Comparison of ENCODE assay signal across 24 mouse cellular contexts in genomic region chr8:104609222-104609621, GRCm38 (mm10). TPM values are rescaled to one million over a fixed set of nuclear protein-coding genes. Genes with fewer than 3 reads are reported as not detected.
DNase-seq lines count a peak whose midpoint lies in the region; ATAC-seq and TF ChIP-seq lines count a peak whose summit lies in the region.
"Had no signal": no experiment of that assay in that cellular context is flagged by ENCODE, and none has a peak within 500 bp of the region (broad histone marks: within the 10 kb centered on the region; RNA-seq: fewer than 3 reads in every experiment).

No protein-coding gene starts in this region.

- H3K4me3 ChIP-seq in lung, postnatal 0 days (ENCODE audit: low read depth, low read length): no peak overlapping the region
- H3K4me3 ChIP-seq in intestine, embryonic 15.5 days (replicated peaks): no peak overlapping the region
- H3K4me3 ChIP-seq: embryonic facial prominence, embryonic 12.5 days; hindbrain, embryonic 15.5 days; layer of hippocampus, adult 2 months; limb, embryonic 12.5 days had no signal

- H3K9me3 ChIP-seq in lung, postnatal 0 days (ENCODE audit: low read length): no peaks in the 10 kb centered on the region
- H3K9me3 ChIP-seq in intestine, embryonic 15.5 days: no peaks in the 10 kb centered on the region
- H3K9me3 ChIP-seq: embryonic facial prominence, embryonic 12.5 days; hindbrain, embryonic 15.5 days; limb, embryonic 12.5 days had no signal

- peak; percentile 42 to 63 for DNase-seq in cerebellum, postnatal 10 days
- DNase-seq in cerebellum, adult 11-12 months: no peak
- DNase-seq in lung, postnatal 10 days: peak; percentile 26
- no peak for DNase-seq in lung, postnatal 0 days (ENCODE audit: low spot score)
- DNase-seq in heart, postnatal 10 days: peak; percentile 81 to 86
- DNase-seq: adrenal gland, adult 8-10 months; cerebellum, adult 11 months; forebrain, postnatal 0 days; kidney, adult 11 months; kidney, postnatal 10 days; thymus, adult 18-20 months had no signal

- no peak overlapping the region for H3K27ac ChIP-seq in lung, postnatal 0 days (ENCODE audit: low read length)
- H3K27ac ChIP-seq in intestine, embryonic 15.5 days: no peak overlapping the region
- H3K27ac ChIP-seq: embryonic facial prominence, embryonic 12.5 days; hindbrain, embryonic 15.5 days; layer of hippocampus, adult 2 months; limb, embryonic 12.5 days; liver, embryonic 14.5 days had no signal

- ATAC-seq in lung, postnatal 0 days: no peak
- ATAC-seq in activated CD4-positive, CD25-positive, alpha-beta regulatory T cell, adult 4 months: no peak
- no peak for ATAC-seq in erythroid progenitor cell, adult 5-6 weeks (replicated peaks; ENCODE audit: low FRiP score, poor library complexity, severe bottlenecking)
- ATAC-seq in intestine, embryonic 15.5 days: no peak
- ATAC-seq: forebrain, postnatal 0 days; midbrain, embryonic 16.5 days had no signal

- WGBS in lung, postnatal 0 days: 71% methylated on average over 8 of the region's 8 CpGs
- 78% methylated on average over 8 of the region's 8 CpGs for WGBS in intestine, embryonic 15.5 days

- H3K9ac ChIP-seq in lung, postnatal 0 days (replicated peaks; ENCODE audit: low read depth): no peak overlapping the region
- no peak overlapping the region for H3K9ac ChIP-seq in intestine, embryonic 15.5 days
- H3K9ac ChIP-seq: embryonic facial prominence, embryonic 12.5 days; forebrain, postnatal 0 days; hindbrain, embryonic 15.5 days; limb, embryonic 12.5 days; liver, embryonic 14.5 days had no signal

- intact Hi-C loops in heart, postnatal 10 days (cut with DNase I): no loop called here

- no peaks in the 10 kb centered on the region for H3K36me3 ChIP-seq in lung, postnatal 0 days (ENCODE audit: insufficient read depth, low read length)
- no peaks in the 10 kb centered on the region for H3K36me3 ChIP-seq in intestine, embryonic 15.5 days
- H3K36me3 ChIP-seq: embryonic facial prominence, embryonic 12.5 days; hindbrain, embryonic 15.5 days; limb, embryonic 12.5 days had no signal

- no peaks in the 10 kb centered on the region for H3K27me3 ChIP-seq in lung, postnatal 0 days (replicated peaks; ENCODE audit: insufficient read depth, low read length)
- H3K27me3 ChIP-seq in intestine, embryonic 15.5 days (replicated peaks): no peaks in the 10 kb centered on the region
- H3K27me3 ChIP-seq: embryonic facial prominence, embryonic 12.5 days; hindbrain, embryonic 15.5 days; limb, embryonic 12.5 days had no signal

- no peak overlapping the region for H3K4me2 ChIP-seq in lung, postnatal 0 days (replicated peaks; ENCODE audit: low read depth, low read length)
- no peak overlapping the region for H3K4me2 ChIP-seq in intestine, embryonic 15.5 days (replicated peaks)
- H3K4me2 ChIP-seq: embryonic facial prominence, embryonic 12.5 days; hindbrain, embryonic 15.5 days; limb, embryonic 12.5 days had no signal

- TF ChIP-seq EP300 in lung, postnatal 0 days (IDR thresholded peaks at IDR 0.05): no peak

- H3K4me1 ChIP-seq in lung, postnatal 0 days (ENCODE audit: insufficient read depth, low read depth, low read length): 0 out of 2 replicates have a peak, but pooled peaks cover 5% of the 10 kb centered on the region
- peaks cover 18% of the 10 kb centered on the region; the same call in 1 of the 2 replicates for H3K4me1 ChIP-seq in intestine, embryonic 15.5 days (replicated peaks)
- H3K4me1 ChIP-seq: hindbrain, embryonic 15.5 days had no signal

- no peak for TF ChIP-seq CTCF in lung, postnatal 0 days (IDR thresholded peaks at IDR 0.05)

RNA-seq across cellular contexts. Expression of gene Cdh16, which starts 15.0 kb away (rescaled TPM):
- 13.8 and 17.2 TPM in 2 replicates for polyA plus RNA-seq in lung, postnatal 0 days (2015; fragmentation: Nextera tagmentation; extraction: Ambion mirVana)
- 1 to 10 TPM; 3.2 to 3.6 TPM for total RNA-seq in heart, postnatal 10 days (2021)
- polyA plus RNA-seq in activated CD4-positive, CD25-positive, alpha-beta regulatory T cell, adult 4 months (2017; shearing (Covaris generic)): not detected
- not detected in 2 replicates for total RNA-seq in erythroid progenitor cell, adult 5-6 weeks (2015; ENCODE audit: low replicate concordance)
- not detected in 2 replicates for total RNA-seq in erythroid progenitor cell, adult 5-6 weeks (2017; ENCODE audit: low replicate concordance)
- polyA plus RNA-seq in intestine, embryonic 15.5 days (2015; fragmentation: Nextera tagmentation; extraction: Ambion mirVana): 0.56 and 0.79 TPM in 2 replicates
- total RNA-seq: forebrain, postnatal 0 days; layer of hippocampus, adult 2 months; left cerebral cortex, adult 18-20 months; megakaryocyte-erythroid progenitor cell, adult 5-6 weeks; MEL had no signal
- polyA plus RNA-seq: cortical plate, adult 2 months; embryonic facial prominence, embryonic 12.5 days; forebrain, postnatal 0 days; hindbrain, embryonic 15.5 days; limb, embryonic 12.5 days; midbrain, embryonic 16.5 days had no signal

RNA-seq across cellular contexts. Expression of gene Pdp2, which starts 18.0 kb away (rescaled TPM):
- 5.9 and 6.0 TPM in 2 replicates for polyA plus RNA-seq in lung, postnatal 0 days (2015; fragmentation: Nextera tagmentation; extraction: Ambion mirVana)
- 10 to 100 TPM in 1 of 2 experiments, 1 to 10 TPM in 1; 7.2 to 10.6 TPM for total RNA-seq in heart, postnatal 10 days (2021)
- polyA plus RNA-seq in activated CD4-positive, CD25-positive, alpha-beta regulatory T cell, adult 4 months (2017; shearing (Covaris generic)): 10 to 100 TPM; 17.1 to 18.9 TPM
- 0.36 and 2.1 TPM in 2 replicates for total RNA-seq in erythroid progenitor cell, adult 5-6 weeks (2015; ENCODE audit: low replicate concordance)
- 1.2 and 1.7 TPM in 2 replicates for total RNA-seq in erythroid progenitor cell, adult 5-6 weeks (2017; ENCODE audit: low replicate concordance)
- 16.1 and 17.0 TPM in 2 replicates for polyA plus RNA-seq in intestine, embryonic 15.5 days (2015; fragmentation: Nextera tagmentation; extraction: Ambion mirVana)

RNA-seq across cellular contexts. Expression of gene Rrad, which starts 21.9 kb away (rescaled TPM):
- polyA plus RNA-seq in lung, postnatal 0 days (2015; fragmentation: Nextera tagmentation; extraction: Ambion mirVana): 19.9 and 22.6 TPM in 2 replicates
- 100 to 1,000 TPM; 221 to 337 TPM for total RNA-seq in heart, postnatal 10 days (2021)
- 10 to 100 TPM; 11.4 to 16.2 TPM for polyA plus RNA-seq in activated CD4-positive, CD25-positive, alpha-beta regulatory T cell, adult 4 months (2017; shearing (Covaris generic))
- 2.2 TPM in 1 of 2 replicates, not detected in the other for total RNA-seq in erythroid progenitor cell, adult 5-6 weeks (2015; ENCODE audit: low replicate concordance)
- not detected in 2 replicates for total RNA-seq in erythroid progenitor cell, adult 5-6 weeks (2017; ENCODE audit: low replicate concordance)
- 4.6 and 4.8 TPM in 2 replicates for polyA plus RNA-seq in intestine, embryonic 15.5 days (2015; fragmentation: Nextera tagmentation; extraction: Ambion mirVana)

RNA-seq across cellular contexts. Expression of gene Ciao2b, which starts 32.5 kb away (rescaled TPM):
- 70.2 and 72.9 TPM in 2 replicates for polyA plus RNA-seq in lung, postnatal 0 days (2015; fragmentation: Nextera tagmentation; extraction: Ambion mirVana)
- total RNA-seq in heart, postnatal 10 days (2021): 10 to 100 TPM; 65.1 to 71.7 TPM
- 100 to 1,000 TPM; 102 to 109 TPM for polyA plus RNA-seq in activated CD4-positive, CD25-positive, alpha-beta regulatory T cell, adult 4 months (2017; shearing (Covaris generic))
- total RNA-seq in erythroid progenitor cell, adult 5-6 weeks (2015; ENCODE audit: low replicate concordance): 9.7 and 18.9 TPM in 2 replicates
- 8.1 and 10.8 TPM in 2 replicates for total RNA-seq in erythroid progenitor cell, adult 5-6 weeks (2017; ENCODE audit: low replicate concordance)
- 93.2 and 101 TPM in 2 replicates for polyA plus RNA-seq in intestine, embryonic 15.5 days (2015; fragmentation: Nextera tagmentation; extraction: Ambion mirVana)

Comparison
In these comparisons a context has a peak if more than half of its experiments do, and no peak if none do; other contexts are left out.
1. DNase-seq: peak in cerebellum, postnatal 10 days (2 of 2), lung, postnatal 10 days (single experiment) and heart, postnatal 10 days (2 of 2); none in cerebellum, adult 11-12 months (single experiment) and lung, postnatal 0 days (single experiment).